Mouse (Mus musculus): ENCODE results near the gene Larp6. TPM values are rescaled to one million over a fixed set of nuclear protein-coding genes. Genes with fewer than 3 reads are reported as not detected.

The Larp6 gene
- polyA plus RNA-seq, 1 experiment = not detected

DNA sequence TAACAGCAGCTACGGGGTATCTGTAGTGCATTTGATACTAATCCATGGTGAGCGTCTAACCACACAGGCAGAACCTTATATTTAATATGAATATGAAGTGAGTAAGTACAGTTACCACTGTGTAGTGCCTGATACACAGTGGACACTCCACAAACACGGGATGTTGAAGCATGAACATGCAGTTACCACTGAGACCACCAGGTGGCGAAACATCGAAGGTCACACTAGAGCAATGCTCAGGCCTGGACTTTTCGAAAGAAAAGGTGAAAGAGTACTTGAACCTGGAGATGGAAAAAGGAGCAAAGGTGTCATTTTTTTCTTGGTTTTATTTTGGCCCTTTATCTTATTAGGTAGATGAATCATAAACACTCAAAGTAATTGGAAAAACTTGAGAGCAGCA is 43.5 kb downstream of the Larp6 start:
- TF ChIP-seq POLR2A (IDR thresholded peaks at IDR 0.05; ENCODE audit: insufficient read depth, low read length) (no peak), CTCF (IDR thresholded peaks at IDR 0.05; ENCODE audit: low read depth, low read length) (peak; percentile 48), EP300 (IDR thresholded peaks at IDR 0.05; ENCODE audit: insufficient read depth, low read depth, low read length) (no peak)
- no peaks in the 10 kb centered on the region for H3K4me1 ChIP-seq (ENCODE audit: control insufficient read depth, insufficient read depth, low read length)
- H3K27me3 ChIP-seq (ENCODE audit: control insufficient read depth, insufficient read depth, low read length, poor library complexity, severe bottlenecking) = no peaks in the 10 kb centered on the region
- no peak overlapping the region for H3K9ac ChIP-seq (ENCODE audit: low read depth, poor library complexity, severe bottlenecking)
- H3K9me3 ChIP-seq (replicated peaks; ENCODE audit: control insufficient read depth, insufficient read depth, low read length, poor library complexity, severe bottlenecking) = no peaks in the 10 kb centered on the region; the same call in 1 of the 2 replicates
- no peaks in the 10 kb centered on the region for H3K36me3 ChIP-seq (ENCODE audit: control insufficient read depth, insufficient read depth, low read length, poor library complexity, severe bottlenecking)
- no peak overlapping the region for H3K27ac ChIP-seq (ENCODE audit: insufficient read depth, low read length)
- no peak overlapping the region for H3K4me3 ChIP-seq (ENCODE audit: low read depth, low read length)

DNA sequence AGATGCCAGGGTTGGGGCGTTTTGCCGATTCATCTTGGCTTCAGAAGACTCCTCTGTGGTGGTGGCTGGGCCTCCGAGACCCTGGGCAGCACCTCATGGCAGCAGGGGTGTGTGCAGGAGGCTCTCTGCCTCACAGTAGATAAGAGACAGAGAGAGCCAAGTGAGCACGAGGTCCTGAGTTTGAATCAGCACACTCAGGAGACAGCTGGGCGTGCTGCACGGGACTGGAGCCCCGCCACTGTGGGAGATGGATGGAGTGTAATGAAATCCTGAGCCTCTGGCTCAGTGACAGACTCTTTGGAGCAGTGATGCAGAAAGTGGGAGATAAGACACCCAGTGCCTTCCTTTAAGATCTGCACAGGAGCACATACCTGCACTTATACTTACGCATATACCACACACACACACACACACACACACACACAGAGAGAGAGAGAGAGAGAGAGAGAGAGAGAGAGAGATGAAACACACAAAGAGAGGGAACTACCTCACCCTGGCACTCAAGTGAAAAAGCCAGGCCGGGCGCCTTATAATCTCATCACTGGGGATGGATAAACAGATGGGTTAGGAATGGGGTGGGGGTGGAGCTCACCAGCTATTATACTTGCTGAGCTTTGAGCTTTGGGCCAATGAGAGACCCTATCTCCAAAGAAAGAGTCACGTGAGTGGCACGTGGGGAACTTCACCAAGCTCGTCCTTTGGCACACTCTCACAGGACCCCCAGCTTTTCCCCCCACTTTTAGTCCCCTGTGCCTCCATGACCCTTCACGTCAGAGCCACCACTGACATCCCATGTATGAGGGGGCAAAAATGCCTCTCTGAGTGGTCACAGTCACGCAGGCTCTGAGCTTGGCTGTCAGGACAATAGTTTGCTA is 44.3 kb downstream of the Larp6 start:
- no peaks in the 10 kb centered on the region for H3K36me3 ChIP-seq (ENCODE audit: control insufficient read depth, insufficient read depth, low read length, poor library complexity, severe bottlenecking)
- H3K4me1 ChIP-seq (ENCODE audit: control insufficient read depth, insufficient read depth, low read length) = no peaks in the 10 kb centered on the region
- no peak overlapping the region for H3K9ac ChIP-seq (ENCODE audit: low read depth, poor library complexity, severe bottlenecking)
- TF ChIP-seq CTCF (IDR thresholded peaks at IDR 0.05; ENCODE audit: low read depth, low read length) (no peak), EP300 (IDR thresholded peaks at IDR 0.05; ENCODE audit: insufficient read depth, low read depth, low read length) (no peak), POLR2A (IDR thresholded peaks at IDR 0.05; ENCODE audit: insufficient read depth, low read length) (no peak)
- H3K9me3 ChIP-seq (replicated peaks; ENCODE audit: control insufficient read depth, insufficient read depth, low read length, poor library complexity, severe bottlenecking) = no peaks in the 10 kb centered on the region; the same call in 1 of the 2 replicates
- H3K27ac ChIP-seq (ENCODE audit: insufficient read depth, low read length) = no peak overlapping the region
- H3K27me3 ChIP-seq (ENCODE audit: control insufficient read depth, insufficient read depth, low read length, poor library complexity, severe bottlenecking) = no peaks in the 10 kb centered on the region
- H3K4me3 ChIP-seq (ENCODE audit: low read depth, low read length) = no peak overlapping the region

DNA sequence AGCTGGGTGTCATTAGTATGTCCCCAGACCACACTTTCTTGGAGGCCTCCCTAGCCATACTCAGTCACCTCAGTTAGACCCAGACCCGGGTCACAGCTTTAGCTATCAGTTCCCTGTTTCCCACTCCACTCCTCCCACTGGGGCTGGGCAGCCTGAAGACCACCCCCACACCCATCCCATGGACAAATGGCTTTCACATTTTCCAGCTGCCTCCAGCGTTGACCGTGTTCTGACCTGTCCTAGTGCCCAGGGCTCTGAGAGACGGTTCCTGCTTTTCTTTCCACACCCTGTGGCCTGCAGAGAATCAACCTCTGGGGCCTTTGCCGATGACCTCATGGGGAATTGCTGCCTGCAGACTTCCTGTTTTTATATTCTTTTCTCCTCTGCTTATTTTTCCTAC is 45.0 kb downstream of the Larp6 start:
- no peaks in the 10 kb centered on the region for H3K36me3 ChIP-seq (ENCODE audit: control insufficient read depth, insufficient read depth, low read length, poor library complexity, severe bottlenecking)
- no peaks in the 10 kb centered on the region for H3K27me3 ChIP-seq (ENCODE audit: control insufficient read depth, insufficient read depth, low read length, poor library complexity, severe bottlenecking)
- H3K4me3 ChIP-seq (ENCODE audit: low read depth, low read length) = no peak overlapping the region
- H3K27ac ChIP-seq (ENCODE audit: insufficient read depth, low read length) = no peak overlapping the region
- H3K4me1 ChIP-seq (ENCODE audit: control insufficient read depth, insufficient read depth, low read length) = no peaks in the 10 kb centered on the region
- TF ChIP-seq POLR2A (IDR thresholded peaks at IDR 0.05; ENCODE audit: insufficient read depth, low read length) = no peak
- TF ChIP-seq CTCF (IDR thresholded peaks at IDR 0.05; ENCODE audit: low read depth, low read length) = no peak
- TF ChIP-seq EP300 (IDR thresholded peaks at IDR 0.05; ENCODE audit: insufficient read depth, low read depth, low read length) = no peak
- no peaks in the 10 kb centered on the region; the same call in 1 of the 2 replicates for H3K9me3 ChIP-seq (replicated peaks; ENCODE audit: control insufficient read depth, insufficient read depth, low read length, poor library complexity, severe bottlenecking)
- no peak overlapping the region for H3K9ac ChIP-seq (ENCODE audit: low read depth, poor library complexity, severe bottlenecking)

- H3K27ac ChIP-seq (ENCODE audit: insufficient read depth, low read length) = no peak overlapping the region
Observed at GRCm38 (mm10) chr9:60759436-60760007, 46.7 kb downstream of the Larp6 start.

DNA sequence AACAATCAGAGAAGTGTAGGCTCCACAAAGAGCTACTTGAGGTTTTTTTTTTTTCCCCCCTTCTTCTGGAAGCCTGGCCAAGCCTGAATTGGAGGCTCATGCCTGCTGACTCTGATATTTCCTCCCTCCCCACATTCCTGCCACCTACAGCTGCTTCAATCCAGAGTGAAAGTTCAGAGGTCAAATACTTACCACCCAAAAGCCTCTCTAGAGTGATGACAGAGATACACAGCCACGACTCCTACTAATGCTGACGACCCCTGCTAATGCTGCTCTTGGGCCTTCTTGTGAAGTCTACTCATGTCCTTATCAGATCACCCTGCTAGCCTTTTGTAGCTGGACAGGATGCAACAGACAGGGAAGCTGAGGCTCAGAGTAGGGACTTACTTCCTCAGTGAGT is 52.4 kb downstream of the Larp6 start:
- Histone ChIP-seq H3K4me3 (ENCODE audit: low read depth, low read length) (no peak overlapping the region), H3K36me3 (ENCODE audit: control insufficient read depth, insufficient read depth, low read length, poor library complexity, severe bottlenecking) (no peaks in the 10 kb centered on the region), H3K27me3 (ENCODE audit: control insufficient read depth, insufficient read depth, low read length, poor library complexity, severe bottlenecking) (no peaks in the 10 kb centered on the region), H3K9ac (ENCODE audit: low read depth, poor library complexity, severe bottlenecking) (no peak overlapping the region), H3K9me3 (replicated peaks; ENCODE audit: control insufficient read depth, insufficient read depth, low read length, poor library complexity, severe bottlenecking) (no peaks in the 10 kb centered on the region; the same call in 1 of the 2 replicates), H3K4me1 (ENCODE audit: control insufficient read depth, insufficient read depth, low read length) (no peaks in the 10 kb centered on the region), H3K27ac (ENCODE audit: insufficient read depth, low read length) (no peak overlapping the region)
- no peak for TF ChIP-seq EP300 (IDR thresholded peaks at IDR 0.05; ENCODE audit: insufficient read depth, low read depth, low read length)
- no peak for TF ChIP-seq CTCF (IDR thresholded peaks at IDR 0.05; ENCODE audit: low read depth, low read length)
- no peak for TF ChIP-seq POLR2A (IDR thresholded peaks at IDR 0.05; ENCODE audit: insufficient read depth, low read length)

More at GRCm38 (mm10) chr9:60759436-60760007, 46.7 kb downstream of the Larp6 start:
- no peaks in the 10 kb centered on the region for H3K27me3 ChIP-seq (ENCODE audit: control insufficient read depth, insufficient read depth, low read length, poor library complexity, severe bottlenecking)
- TF ChIP-seq EP300 (IDR thresholded peaks at IDR 0.05; ENCODE audit: insufficient read depth, low read depth, low read length) (no peak), POLR2A (IDR thresholded peaks at IDR 0.05; ENCODE audit: insufficient read depth, low read length) (no peak), CTCF (IDR thresholded peaks at IDR 0.05; ENCODE audit: low read depth, low read length) (no peak)
- H3K9ac ChIP-seq (ENCODE audit: low read depth, poor library complexity, severe bottlenecking) = no peak overlapping the region
- H3K9me3 ChIP-seq (replicated peaks; ENCODE audit: control insufficient read depth, insufficient read depth, low read length, poor library complexity, severe bottlenecking) = no peaks in the 10 kb centered on the region; the same call in 1 of the 2 replicates
- H3K4me3 ChIP-seq (ENCODE audit: low read depth, low read length) = no peak overlapping the region
- no peaks in the 10 kb centered on the region for H3K36me3 ChIP-seq (ENCODE audit: control insufficient read depth, insufficient read depth, low read length, poor library complexity, severe bottlenecking)
- no peaks in the 10 kb centered on the region for H3K4me1 ChIP-seq (ENCODE audit: control insufficient read depth, insufficient read depth, low read length)

DNA sequence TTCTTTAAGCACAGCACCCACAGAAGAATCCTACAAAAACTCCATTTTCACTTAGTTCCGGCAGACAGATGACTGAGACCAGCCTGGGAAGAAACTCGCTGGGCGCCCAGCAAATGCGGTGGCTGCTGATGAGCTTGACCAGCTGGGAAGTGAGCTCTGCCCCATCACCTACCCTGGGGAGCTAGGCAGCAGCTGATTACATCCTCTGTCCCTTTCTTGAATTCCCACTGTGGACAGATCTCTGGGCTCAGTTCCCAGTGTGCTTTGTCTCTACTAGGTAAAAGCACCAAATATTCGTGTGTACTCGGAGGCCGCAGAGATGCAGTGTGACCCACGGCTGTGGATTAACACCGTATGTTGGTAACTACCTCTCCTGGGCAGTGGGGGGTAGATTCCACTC is 55.6 kb downstream of the Larp6 start:
- H3K36me3 ChIP-seq (ENCODE audit: control insufficient read depth, insufficient read depth, low read length, poor library complexity, severe bottlenecking) = no peaks in the 10 kb centered on the region
- H3K4me1 ChIP-seq (ENCODE audit: control insufficient read depth, insufficient read depth, low read length) = no peaks in the 10 kb centered on the region
- H3K4me3 ChIP-seq (ENCODE audit: low read depth, low read length) = no peak overlapping the region
- H3K9me3 ChIP-seq (replicated peaks; ENCODE audit: control insufficient read depth, insufficient read depth, low read length, poor library complexity, severe bottlenecking) = no peaks in the 10 kb centered on the region; the same call in 1 of the 2 replicates
- H3K9ac ChIP-seq (ENCODE audit: low read depth, poor library complexity, severe bottlenecking) = no peak overlapping the region
- H3K27me3 ChIP-seq (ENCODE audit: control insufficient read depth, insufficient read depth, low read length, poor library complexity, severe bottlenecking) = no peaks in the 10 kb centered on the region; the same call in 1 of the 2 replicates
- H3K27ac ChIP-seq (ENCODE audit: insufficient read depth, low read length) = no peak overlapping the region
- TF ChIP-seq EP300 (IDR thresholded peaks at IDR 0.05; ENCODE audit: insufficient read depth, low read depth, low read length) (no peak), POLR2A (IDR thresholded peaks at IDR 0.05; ENCODE audit: insufficient read depth, low read length) (no peak), CTCF (IDR thresholded peaks at IDR 0.05; ENCODE audit: low read depth, low read length) (no peak)
